Mouse (Mus musculus) midbrain, embryonic 16.5 days (tissue): ENCODE data around the gene Syn3. TPM values are rescaled to one million over a fixed set of nuclear protein-coding genes. Genes with fewer than 3 reads are reported as not detected.

ENCODE experiments used
- ATAC-seq: fragments of 200-750 bp; cut with Nextera tagmentation; 2 replicates; pipeline ENCODE4 v1.8.0; 2017; ENCODE audit warnings: moderate TSS enrichment
- H3K27ac ChIP-seq: fragments of 300-500 bp; sonication (generic); 2 replicates; pipeline ENCODE4 v1.5.1; 2014; ENCODE audit warnings: mild to moderate bottlenecking, low read length, mixed read lengths
- H3K27me3 ChIP-seq: fragments of 300-500 bp; sonication (generic); 2 replicates; pipeline ENCODE4 v1.6.1; 2014; ENCODE audit warnings: low read depth, low read length, mixed read lengths; ENCODE audit not compliant: control insufficient read depth, insufficient read depth
- H3K36me3 ChIP-seq: fragments of 300-500 bp; sonication (generic); 2 replicates; pipeline ENCODE4 v1.6.1; 2014; ENCODE audit warnings: mild to moderate bottlenecking, low read length, moderate library complexity, mixed read lengths; ENCODE audit not compliant: control insufficient read depth, insufficient read depth
- H3K4me1 ChIP-seq: fragments of 300-500 bp; sonication (generic); 2 replicates; pipeline ENCODE4 v1.6.1; 2014; ENCODE audit warnings: mild to moderate bottlenecking, low read length, mixed read lengths; ENCODE audit not compliant: control insufficient read depth, insufficient read depth
- H3K4me2 ChIP-seq: fragments of 300-500 bp; sonication (generic); 2 replicates; pipeline ENCODE4 v1.6.1; 2014; ENCODE audit warnings: mild to moderate bottlenecking, low read length, mixed read lengths
- H3K4me3 ChIP-seq: fragments of 300-500 bp; sonication (generic); 2 replicates; pipeline ENCODE4 v1.5.1; 2014; ENCODE audit warnings: low read depth, mild to moderate bottlenecking, low read length, moderate library complexity, mixed read lengths
- H3K9ac ChIP-seq: fragments of 300-500 bp; sonication (generic); 2 replicates; pipeline ENCODE4 v1.6.1; 2014; ENCODE audit warnings: low read depth, low read length, mixed read lengths
- H3K9me3 ChIP-seq: fragments of 300-500 bp; sonication (generic); replicated peaks from 2 replicates; pipeline ENCODE4 v1.6.1; 2014; ENCODE audit warnings: mild to moderate bottlenecking, low read length, mixed read lengths; ENCODE audit not compliant: control insufficient read depth, poor library complexity, severe bottlenecking
- WGBS: fragments of 180-500 bp; shearing (Covaris S2); extraction: QIAGEN DNeasy Blood & Tissue Kit; methylation state at CpG from one replicate; pipeline ENCODE4 v1.1.7; 2014; 5-methylcytosine and 5-hydroxymethylcytosine counted together
- polyA plus RNA-seq: library from polyadenylated mRNA; unstranded; fragments of >200 nt; fragmentation: Nextera tagmentation; extraction: Ambion mirVana; gene quantifications from 2 replicates; pipeline ENCODE4 v1.2.1, GENCODE M21; 2015

The Syn3 gene
- polyA plus RNA-seq, 1 experiment from 2014 or later, result 34.0 TPM

GRCm38 (mm10) chr10:86290109-86290771, 208.5 kb downstream of the Syn3 start:
- H3K4me3 ChIP-seq, result no peak overlapping the region
- no peaks in the 10 kb centered on the region for H3K9me3 ChIP-seq
- no peak overlapping the region for H3K27ac ChIP-seq
- no peaks in the 10 kb centered on the region for H3K27me3 ChIP-seq
- no peak for ATAC-seq
- no peak overlapping the region for H3K9ac ChIP-seq
- 83% methylated on average over 8 of the region's 8 CpGs for WGBS
- H3K36me3 ChIP-seq, result no peaks in the 10 kb centered on the region
- H3K4me1 ChIP-seq, result no peaks in the 10 kb centered on the region
- no peak overlapping the region for H3K4me2 ChIP-seq

DNA sequence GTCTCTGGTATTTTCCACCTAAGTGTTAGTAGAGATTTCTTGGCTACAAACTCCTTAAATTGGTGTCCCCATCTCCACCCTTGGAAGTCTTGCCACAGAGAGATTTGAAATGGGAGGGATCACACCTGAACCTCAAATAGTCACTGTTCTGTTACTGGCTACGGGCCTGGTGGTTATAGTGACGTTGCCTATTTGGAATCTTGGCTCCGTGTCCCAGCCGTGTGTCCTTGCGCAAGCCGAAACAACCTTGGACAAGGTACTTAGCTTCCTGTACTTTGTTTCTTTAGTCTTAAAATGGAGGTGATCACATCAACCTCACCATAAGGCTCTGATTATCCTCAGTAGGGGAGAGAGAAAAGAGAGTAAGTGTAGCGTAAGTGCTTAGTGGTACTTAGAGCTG, 212.2 kb downstream of the Syn3 start:
- Histone ChIP-seq H3K27ac (no peak overlapping the region), H3K4me1 (no peaks in the 10 kb centered on the region), H3K27me3 (no peaks in the 10 kb centered on the region), H3K4me3 (no peak overlapping the region), H3K9ac (no peak overlapping the region), H3K36me3 (no peaks in the 10 kb centered on the region), H3K9me3 (no peaks in the 10 kb centered on the region), H3K4me2 (no peak overlapping the region)
- no peak for ATAC-seq
- WGBS, result 93% methylated on average over 7 of the region's 7 CpGs

GRCm38 (mm10) chr10:86281238-86281637, 217.5 kb downstream of the Syn3 start:
- 89% methylated on average over 8 of the region's 8 CpGs for WGBS
- no peak overlapping the region for H3K4me2 ChIP-seq
- H3K9ac ChIP-seq, result no peak overlapping the region

DNA sequence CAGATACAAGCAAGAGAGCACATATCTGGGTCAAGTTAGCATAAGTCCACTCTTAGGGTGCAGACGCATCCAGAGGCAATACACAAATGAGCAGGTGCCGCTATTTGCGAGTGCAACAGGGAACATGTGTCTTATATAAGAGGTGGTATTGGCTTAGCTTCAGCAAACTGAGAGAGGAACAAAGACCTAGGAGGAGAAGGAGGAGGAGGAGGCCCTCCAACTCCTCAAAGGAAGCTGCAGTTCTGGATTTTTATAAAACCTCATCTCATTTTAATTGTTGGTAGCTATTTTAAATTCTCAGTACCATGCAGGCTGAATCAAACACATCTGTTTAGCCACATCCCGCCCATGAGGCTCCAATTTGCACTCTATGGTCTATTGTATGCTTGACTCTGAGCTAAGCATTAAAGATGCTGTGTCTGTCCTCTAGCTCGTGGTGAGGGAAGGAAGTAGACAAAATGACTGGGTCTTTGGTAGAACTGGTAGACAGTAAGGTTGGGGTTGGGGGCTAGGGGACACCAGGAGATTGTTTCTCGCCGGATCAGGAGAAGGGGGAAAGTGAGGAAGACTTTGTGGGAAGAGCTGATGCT, 219.0 kb downstream of the Syn3 start:
- H3K27ac ChIP-seq, result no peak overlapping the region
- no peaks in the 10 kb centered on the region for H3K36me3 ChIP-seq
- H3K4me3 ChIP-seq, result no peak overlapping the region
- 86% methylated on average over 7 of the region's 7 CpGs for whole genome bisulfite sequencing
- H3K9me3 ChIP-seq, result no peaks in the 10 kb centered on the region
- H3K4me1 ChIP-seq, result no peaks in the 10 kb centered on the region
- H3K9ac ChIP-seq, result no peak overlapping the region
- no peak for ATAC-seq
- no peak overlapping the region for H3K4me2 ChIP-seq
- H3K27me3 ChIP-seq, result no peaks in the 10 kb centered on the region

More at GRCm38 (mm10) chr10:86281238-86281637, 217.5 kb downstream of the Syn3 start:
- no peaks in the 10 kb centered on the region for H3K4me1 ChIP-seq
- H3K4me3 ChIP-seq, result no peak overlapping the region
- no peak overlapping the region for H3K27ac ChIP-seq
- no peaks in the 10 kb centered on the region for H3K36me3 ChIP-seq
- H3K27me3 ChIP-seq, result no peaks in the 10 kb centered on the region
- no peaks in the 10 kb centered on the region for H3K9me3 ChIP-seq
- no peak for ATAC-seq

GRCm38 (mm10) chr10:86278481-86278880, 220.2 kb downstream of the Syn3 start:
- no peaks in the 10 kb centered on the region for H3K27me3 ChIP-seq
- no peaks in the 10 kb centered on the region for H3K4me1 ChIP-seq
- H3K4me3 ChIP-seq, result no peak overlapping the region
- ATAC-seq, result no peak
- H3K9me3 ChIP-seq, result no peaks in the 10 kb centered on the region
- no peak overlapping the region for H3K27ac ChIP-seq
- H3K4me2 ChIP-seq, result no peak overlapping the region
- WGBS, result 87% methylated on average over 2 of the region's 2 CpGs
- H3K9ac ChIP-seq, result no peak overlapping the region
- H3K36me3 ChIP-seq, result no peaks in the 10 kb centered on the region

GRCm38 (mm10) chr10:86277327-86277726, 221.4 kb downstream of the Syn3 start:
- Histone ChIP-seq H3K4me2 (no peak overlapping the region), H3K9ac (no peak overlapping the region), H3K27ac (no peak overlapping the region), H3K4me3 (no peak overlapping the region), H3K27me3 (no peaks in the 10 kb centered on the region), H3K4me1 (no peaks in the 10 kb centered on the region), H3K36me3 (no peaks in the 10 kb centered on the region), H3K9me3 (no peaks in the 10 kb centered on the region)
- no peak for ATAC-seq
- 87% methylated on average over 5 of the region's 5 CpGs for WGBS

- H3K27ac ChIP-seq, result no peak overlapping the region
- no peak overlapping the region for H3K9ac ChIP-seq
- H3K27me3 ChIP-seq, result no peaks in the 10 kb centered on the region
- no peak overlapping the region for H3K4me3 ChIP-seq
- H3K4me2 ChIP-seq, result no peak overlapping the region
- H3K9me3 ChIP-seq, result no peaks in the 10 kb centered on the region
- no peak for ATAC-seq
- 84% methylated on average over 5 of the region's 5 CpGs for WGBS
- H3K4me1 ChIP-seq, result no peaks in the 10 kb centered on the region
- no peaks in the 10 kb centered on the region for H3K36me3 ChIP-seq
These were observed 223.1 kb downstream of the Syn3 start for GRCm38 (mm10) chr10:86275585-86275984.

- H3K4me1 ChIP-seq, result no peaks in the 10 kb centered on the region
- H3K36me3 ChIP-seq, result no peaks in the 10 kb centered on the region
- no peak overlapping the region for H3K4me3 ChIP-seq
- H3K27me3 ChIP-seq, result no peaks in the 10 kb centered on the region
- H3K9me3 ChIP-seq, result no peaks in the 10 kb centered on the region
- no peak overlapping the region for H3K27ac ChIP-seq
- H3K4me2 ChIP-seq, result no peak overlapping the region
- no peak overlapping the region for H3K9ac ChIP-seq
- WGBS, result 76% methylated on average over 19 of the region's 19 CpGs
- no peak for ATAC-seq
These were observed 225.1 kb downstream of the Syn3 start for GRCm38 (mm10) chr10:86273410-86274191.

- Histone ChIP-seq H3K9me3 (no peaks in the 10 kb centered on the region), H3K27me3 (no peaks in the 10 kb centered on the region), H3K4me3 (no peak overlapping the region), H3K9ac (no peak overlapping the region), H3K36me3 (no peaks in the 10 kb centered on the region), H3K27ac (no peak overlapping the region), H3K4me2 (no peak overlapping the region), H3K4me1 (no peaks in the 10 kb centered on the region)
- 95% methylated on average over 3 of the region's 3 CpGs for WGBS
- ATAC-seq, result no peak
These were observed 225.9 kb downstream of the Syn3 start for GRCm38 (mm10) chr10:86272826-86273225.
